Mouse (Mus musculus) large intestine, adult 2 months (tissue): Measurements from ENCODE around the gene Tmem151b. TPM values are rescaled to one million over a fixed set of nuclear protein-coding genes. Genes with fewer than 3 reads are reported as not detected.

Experiments used
- DNase-seq: peaks from one replicate; pipeline ENCODE4 v3.0.0-alpha.2; 2012; ENCODE audit warnings: low read depth, low spot score
- WGBS: fragments of 180-500 bp; shearing (Covaris S2); methylation state at CpG from one replicate; pipeline ENCODE4 v1.1.7; 2018; 5-methylcytosine and 5-hydroxymethylcytosine counted together
- polyA plus RNA-seq: library from polyadenylated mRNA; depleted of rRNA; stranded (reverse); fragments of >200 nt; gene quantifications from 2 replicates; pipeline ENCODE4 v1.2.3, GENCODE M21; 2012

Tmem151b gene
- polyA plus RNA-seq, 1 experiment, result 0.66 TPM

- WGBS, result 5% methylated on average over 61 of the region's 68 CpGs
- no peak for DNase-seq
Observed at GRCm38 (mm10) chr17:45548541-45549512, 650 bp downstream of the Tmem151b start.

GRCm38 (mm10) chr17:45547461-45548190 is 1.9 kb downstream of the Tmem151b start:
- WGBS, result 65% methylated on average over 5 of the region's 5 CpGs
- no peak for DNase-seq

GRCm38 (mm10) chr17:45546941-45547340 is 2.5 kb downstream of the Tmem151b start:
- WGBS, result 80% methylated on average over 16 of the region's 16 CpGs
- DNase-seq, result no peak

GRCm38 (mm10) chr17:45545278-45545961 is 4.1 kb downstream of the Tmem151b start:
- 19% methylated on average over 74 of the region's 74 CpGs for WGBS
- DNase-seq, result no peak

GRCm38 (mm10) chr17:45544873-45545277 is 4.6 kb downstream of the Tmem151b start:
- WGBS, result 21% methylated on average over 46 of the region's 46 CpGs
- no peak for DNase-seq

GRCm38 (mm10) chr17:45544001-45544872 is 5.2 kb downstream of the Tmem151b start:
- 16% methylated on average over 24 of the region's 24 CpGs for WGBS
- no peak for DNase-seq

- no peak for DNase-seq
- WGBS, result 29% methylated on average over 1 of the region's 1 CpGs
Observed at GRCm38 (mm10) chr17:45543115-45543514, 6.4 kb downstream of the Tmem151b start.

GRCm38 (mm10) chr17:45542705-45543104 is 6.8 kb downstream of the Tmem151b start:
- 71% methylated on average over 2 of the region's 2 CpGs for WGBS
- no peak for DNase-seq

- WGBS, result 21% methylated on average over 6 of the region's 6 CpGs
- DNase-seq, result no peak
Observed at GRCm38 (mm10) chr17:45542129-45542528, 7.3 kb downstream of the Tmem151b start.

GRCm38 (mm10) chr17:45539664-45540063 is 9.8 kb downstream of the Tmem151b start:
- DNase-seq, result no peak
- 75% methylated on average over 21 of the region's 21 CpGs for WGBS

GRCm38 (mm10) chr17:45538394-45538793 is 11.1 kb downstream of the Tmem151b start:
- WGBS, result 48% methylated on average over 4 of the region's 4 CpGs
- no peak for DNase-seq

- DNase-seq, result no peak
Observed at GRCm38 (mm10) chr17:45536264-45536663, 13.2 kb downstream of the Tmem151b start.

GRCm38 (mm10) chr17:45532896-45533295 is 16.6 kb downstream of the Tmem151b start:
- no peak for DNase-seq

More at GRCm38 (mm10) chr17:45536264-45536663, 13.2 kb downstream of the Tmem151b start:
- WGBS, result 13% methylated on average over 5 of the region's 5 CpGs

GRCm38 (mm10) chr17:45530346-45530782 is 19.1 kb downstream of the Tmem151b start:
- DNase-seq, result no peak
- WGBS, result 38% methylated on average over 13 of the region's 13 CpGs

More at GRCm38 (mm10) chr17:45532896-45533295, 16.6 kb downstream of the Tmem151b start:
- WGBS, result 50% methylated on average over 15 of the region's 15 CpGs

GRCm38 (mm10) chr17:45526571-45526970 is 22.9 kb downstream of the Tmem151b start:
- 22% methylated on average over 5 of the region's 5 CpGs for WGBS
- no peak for DNase-seq

GRCm38 (mm10) chr17:45524961-45525360 is 24.5 kb downstream of the Tmem151b start:
- no peak for DNase-seq

GRCm38 (mm10) chr17:45523263-45523662 is 26.2 kb downstream of the Tmem151b start, which contains the start of gene Tcte1:
Tcte1 (plus strand) TSS chr17:45523434.
- WGBS, result 3% methylated on average over 21 of the region's 21 CpGs
- DNase-seq, result no peak

More at GRCm38 (mm10) chr17:45524961-45525360, 24.5 kb downstream of the Tmem151b start:
- 50% methylated on average over 4 of the region's 4 CpGs for WGBS

GRCm38 (mm10) chr17:45520136-45520535 is 29.3 kb downstream of the Tmem151b start:
- WGBS, result 79% methylated on average over 11 of the region's 11 CpGs
- DNase-seq, result no peak
